Mouse (Mus musculus): ENCODE measurements around the gene Crtam. TPM values are rescaled to one million over a fixed set of nuclear protein-coding genes. Genes with fewer than 3 reads are reported as not detected.

The Crtam gene
- total RNA-seq, 2 experiments from 2014 or later, result 0.19 TPM; not detected in 1

Other genes starting within 250 kb of the Crtam start
- gene Hspa8, start 203.6 kb downstream of the Crtam start, total RNA-seq (2021), result 1,000 to 10,000 TPM; 2,114 to 2,470 TPM
- gene Bsx, start 130.5 kb downstream of the Crtam start, total RNA-seq (2021), result under 1 TPM in 1 of 2 experiments, not detected in 1; 0.12 TPM
- gene Jhy, start 40.5 kb downstream of the Crtam start, total RNA-seq (2021), result under 1 TPM; 0.25 to 0.89 TPM
- 10 to 100 TPM; 25.3 to 27.6 TPM for gene Ubash3b, start 157.1 kb upstream of the Crtam start, total RNA-seq (2021)